Mouse (Mus musculus) embryonic fibroblast, embryonic 13.5 days (primary cell): ENCODE results near the gene Btbd16.

Source experiments
- CTCF ChIP-seq: IDR thresholded peaks from 2 replicates; pipeline ENCODE4 v1.5.1; 2011; ENCODE audit warnings: mild to moderate bottlenecking, control low read depth, low read length, moderate library complexity, borderline replicate concordance; ENCODE audit not compliant: insufficient read depth
- POLR2A ChIP-seq: IDR thresholded peaks from 2 replicates; pipeline ENCODE4 v1.6.1; 2011; ENCODE audit warnings: low read depth, mild to moderate bottlenecking, control low read depth, low read length, moderate library complexity

- TF ChIP-seq CTCF (no peak), POLR2A (no peak)
These were observed 57.7 kb downstream of the Btbd16 start for GRCm38 (mm10) chr7:130831586-130831985.
